Mouse (Mus musculus) spleen, adult 2 months (tissue): ENCODE measurements around the gene Gnptab.

ENCODE experiments used
- CTCF ChIP-seq: fragments of 200-500 bp; IDR thresholded peaks from 2 replicates; pipeline ENCODE4 v1.5.1; 2011; ENCODE audit warnings: mild to moderate bottlenecking, inconsistent platforms; ENCODE audit not compliant: insufficient read depth, insufficient read length, insufficient replicate concordance; ENCODE audit errors: extremely low read depth
- POLR2A ChIP-seq: fragments of 200-500 bp; IDR thresholded peaks from 2 replicates; pipeline ENCODE4 v1.6.1; 2011; ENCODE audit warnings: low read depth, low read length, inconsistent platforms

- TF ChIP-seq POLR2A: no peak
- no peak for TF ChIP-seq CTCF
Measured at GRCm38 (mm10) chr10:88384081-88384480, 5.1 kb downstream of the Gnptab start.
